Mouse (Mus musculus): ENCODE data around the gene Usp31. TPM values are rescaled to one million over a fixed set of nuclear protein-coding genes. Genes with fewer than 3 reads are reported as not detected.

Gene Usp31
- total RNA-seq (2021) = 1 to 10 TPM; 8.1 to 9.7 TPM

DNA sequence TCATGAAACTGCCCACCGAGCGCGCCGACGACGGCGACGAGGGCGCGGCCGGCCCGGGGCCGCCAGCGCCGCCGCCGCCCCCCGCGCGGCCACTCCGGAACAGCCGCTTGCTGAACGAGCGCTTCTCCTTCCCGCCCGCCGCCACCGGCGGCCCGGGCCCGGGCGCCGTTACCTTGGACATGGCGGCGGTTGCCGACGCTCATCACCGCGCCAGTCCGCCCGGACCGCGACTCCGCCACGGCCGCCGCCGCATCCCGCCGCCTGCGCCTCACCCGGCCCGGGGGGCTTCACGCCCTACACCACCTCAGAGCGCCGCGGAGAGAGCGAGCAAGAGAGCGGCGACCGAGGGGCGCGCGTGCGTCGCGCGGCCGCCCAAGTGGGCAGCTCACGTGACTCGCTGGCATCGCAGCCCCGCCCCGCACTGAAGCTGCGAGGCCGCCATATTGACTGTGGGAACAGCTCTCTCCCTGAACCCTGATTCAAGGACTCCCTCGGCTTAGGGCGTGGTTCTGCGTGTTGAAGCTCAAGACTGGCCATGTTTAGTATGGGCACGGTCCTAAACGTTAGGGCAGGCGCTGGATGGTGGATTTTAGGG is at the start of gene Usp31:
Gene Usp31 (minus strand): TSS at position 181 of the 595 bp plus-strand sequence.
- DNase-seq (ENCODE audit: low spot score) = peak; percentile 91
- intact Hi-C loops (cut with DNase I) = no loop called here

DNA sequence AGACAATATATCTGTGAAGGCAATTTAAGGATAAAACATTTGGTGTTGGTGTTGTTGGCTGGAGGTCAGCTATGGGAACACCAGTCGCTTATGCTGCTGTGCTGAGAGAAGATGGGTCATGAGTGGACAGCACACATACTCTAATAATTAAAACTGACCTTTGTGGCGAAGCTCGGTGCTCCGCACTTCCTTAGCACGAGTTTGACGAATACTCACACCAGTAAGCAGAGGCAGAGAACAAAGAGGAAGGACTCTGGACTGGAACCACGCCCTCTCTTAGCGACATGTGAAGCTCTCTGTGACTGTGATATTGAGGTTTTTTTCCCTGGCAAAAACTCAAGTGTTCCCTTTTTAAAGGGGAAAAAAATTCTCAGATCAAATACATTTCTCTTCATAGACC is 47.7 kb upstream of the Usp31 start:
- DNase-seq (ENCODE audit: low spot score) = no peak
- intact Hi-C loops (cut with DNase I) = no loop called here

DNA sequence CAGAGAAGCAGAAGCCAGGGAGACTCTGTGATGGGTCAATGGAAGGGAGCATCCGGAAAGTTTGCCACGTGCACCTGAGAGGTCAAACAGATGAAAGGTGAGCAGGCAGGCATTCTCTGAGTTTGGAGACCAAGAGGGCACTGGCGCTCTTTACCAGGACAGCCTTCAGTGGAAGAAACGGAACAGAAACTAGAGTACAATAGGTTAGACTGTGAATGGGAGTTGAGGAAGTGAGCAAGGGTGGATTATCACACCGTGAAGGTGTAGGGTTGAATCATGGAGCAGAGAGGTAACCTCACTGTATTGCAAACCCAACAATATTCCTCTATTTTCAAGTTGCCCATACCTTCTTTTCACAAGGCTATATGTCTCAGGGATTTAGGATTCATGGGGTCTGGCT is 43.2 kb upstream of the Usp31 start:
- intact Hi-C loops (cut with DNase I) = no loop called here
- DNase-seq (ENCODE audit: low spot score) = no peak

DNA sequence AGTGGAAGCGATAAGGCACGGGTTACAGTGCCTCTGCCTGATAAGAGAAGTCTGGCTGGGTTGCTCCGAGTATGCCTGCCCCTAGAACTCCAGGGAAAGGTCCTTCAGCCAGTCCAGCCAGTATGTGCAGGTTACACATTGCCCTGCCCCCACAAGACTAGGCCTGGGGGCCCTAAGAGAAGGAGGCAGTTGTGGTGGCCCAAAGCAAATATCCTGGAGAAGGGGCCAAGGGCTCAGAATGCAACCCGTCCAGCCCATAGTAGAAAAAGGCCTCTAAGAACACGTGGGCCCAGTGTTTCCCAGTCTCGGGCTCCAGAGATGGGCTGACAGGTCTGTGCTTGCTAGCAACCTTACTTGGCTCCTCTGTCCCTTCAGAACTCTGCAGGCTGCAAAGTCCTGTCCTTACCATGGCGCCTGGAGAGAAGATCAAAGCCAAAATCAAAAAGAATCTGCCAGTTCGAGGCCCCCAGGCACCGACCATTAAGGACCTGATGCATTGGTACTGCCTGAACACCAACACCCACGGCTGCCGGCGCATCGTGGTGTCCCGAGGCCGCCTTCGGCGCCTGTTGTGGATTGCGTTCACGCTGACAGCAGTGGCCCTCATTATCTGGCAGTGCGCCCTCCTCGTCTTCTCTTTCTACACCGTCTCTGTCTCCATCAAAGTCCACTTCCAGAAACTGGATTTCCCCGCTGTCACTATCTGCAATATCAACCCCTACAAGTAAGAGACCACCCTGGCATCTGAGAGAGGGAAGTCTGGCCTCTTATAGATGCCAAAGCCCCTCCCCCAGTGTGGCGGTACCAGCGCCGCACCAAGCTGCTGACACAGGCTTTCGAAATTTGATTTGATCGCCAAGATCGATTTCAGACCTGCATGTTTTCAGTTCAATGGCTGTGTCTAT is 30.7 kb upstream of the Usp31 start:
- no peak for DNase-seq (ENCODE audit: low spot score)
- intact Hi-C loops (cut with DNase I) = no loop called here

DNA sequence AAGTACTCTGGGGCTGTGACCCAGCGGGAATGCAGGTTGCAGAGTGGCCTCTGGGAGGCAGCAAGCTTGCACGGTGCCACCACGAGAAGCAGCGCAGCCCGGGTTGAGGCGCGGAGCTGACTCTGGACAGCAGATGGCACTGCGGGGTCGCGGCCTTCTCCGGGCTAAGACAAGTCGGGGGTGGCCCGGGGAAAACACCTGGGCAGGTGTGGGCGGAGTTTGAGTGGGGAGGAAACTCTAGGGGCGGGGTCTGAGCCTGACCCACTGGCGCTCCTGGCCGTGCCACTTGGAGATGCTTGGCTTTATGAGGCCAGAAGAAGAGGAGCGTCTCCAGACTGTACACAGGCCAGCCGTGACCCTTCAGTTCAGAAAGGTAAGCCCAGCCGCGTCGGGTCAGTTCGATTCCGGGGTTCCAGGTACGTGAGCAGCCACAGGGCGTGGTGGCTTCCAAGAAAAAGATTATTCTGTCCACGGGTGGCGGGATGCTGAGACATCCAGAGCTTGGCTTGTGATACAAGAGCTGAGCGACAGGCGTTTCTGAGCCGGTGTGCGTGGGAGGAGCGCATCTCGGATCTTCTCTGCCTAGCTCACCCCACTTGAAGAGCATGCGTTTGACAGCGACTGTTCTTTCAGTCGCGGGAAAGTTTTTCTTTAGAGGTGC is 27.2 kb upstream of the Usp31 start, which contains the start of gene Scnn1g:
Gene Scnn1g (plus strand): TSS at position 309 of the 661 bp plus-strand sequence.
- intact Hi-C loops (cut with DNase I) = loop anchor here (1.0 kb wide), 1 partner anchor 230 kb away; no protein-coding TSS in a partner anchor
- DNase-seq (ENCODE audit: low spot score) = peak; percentile 22

DNA sequence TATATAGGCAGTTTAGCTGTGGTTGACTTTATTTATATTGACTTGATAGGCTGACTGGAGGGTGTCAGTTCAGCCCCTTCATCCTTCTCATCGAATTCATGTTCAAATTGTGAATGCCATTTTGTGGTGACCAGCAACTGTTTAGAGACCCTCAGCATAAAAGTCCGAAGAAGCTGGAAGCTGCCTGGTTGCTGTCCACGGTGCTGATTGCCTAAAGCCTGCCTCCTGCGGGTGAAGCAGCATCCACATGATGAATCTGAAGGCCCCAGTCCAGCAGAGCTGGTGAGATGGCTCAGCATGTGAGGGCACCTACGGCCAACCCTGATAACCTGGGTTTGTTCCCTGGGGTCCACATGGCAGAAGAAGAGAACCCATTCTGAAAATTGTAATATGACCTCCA is 23.2 kb upstream of the Usp31 start:
- DNase-seq (ENCODE audit: low spot score) = no peak
- intact Hi-C loops (cut with DNase I) = no loop called here

DNA sequence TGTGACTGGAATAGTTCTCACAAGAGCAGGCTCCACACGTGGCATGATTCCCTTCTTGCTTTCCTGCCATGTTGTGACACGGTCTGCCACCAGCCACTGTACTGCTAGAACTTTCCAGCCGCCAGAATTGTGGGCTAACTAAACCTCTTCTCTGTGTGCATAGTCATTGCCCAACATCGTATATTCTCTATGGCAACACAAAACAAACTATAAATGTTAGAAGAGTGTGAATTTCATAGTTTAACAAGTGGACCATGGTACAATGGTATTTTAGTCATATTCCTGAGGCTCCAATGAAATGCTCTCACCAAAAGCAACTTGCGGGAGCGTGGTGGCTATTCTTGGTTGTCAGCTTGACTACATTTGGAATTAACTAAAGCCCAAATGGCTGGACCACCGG is 10.0 kb upstream of the Usp31 start:
- DNase-seq (ENCODE audit: low spot score) = no peak
- intact Hi-C loops (cut with DNase I) = no loop called here

DNA sequence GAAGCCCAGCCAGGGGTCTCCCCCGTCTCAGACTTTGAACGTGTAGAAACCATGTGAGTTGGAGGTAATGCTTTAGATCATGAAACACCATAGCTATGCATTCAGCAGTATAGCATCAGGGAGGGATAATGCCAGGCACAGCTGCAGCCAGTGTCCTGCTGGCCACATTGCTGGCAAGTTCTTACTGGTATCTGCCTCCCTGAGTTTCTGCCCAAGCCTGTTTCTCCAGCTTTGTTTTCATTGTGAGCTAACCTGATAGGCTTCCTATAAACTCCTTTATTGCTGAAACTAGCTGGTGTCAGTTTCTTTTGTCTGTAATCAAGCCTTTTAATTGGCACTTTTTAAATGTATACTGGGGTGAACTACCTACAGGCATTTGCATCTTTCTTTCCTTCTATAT is 4.1 kb upstream of the Usp31 start:
- no peak for DNase-seq (ENCODE audit: low spot score)
- intact Hi-C loops (cut with DNase I) = no loop called here

DNA sequence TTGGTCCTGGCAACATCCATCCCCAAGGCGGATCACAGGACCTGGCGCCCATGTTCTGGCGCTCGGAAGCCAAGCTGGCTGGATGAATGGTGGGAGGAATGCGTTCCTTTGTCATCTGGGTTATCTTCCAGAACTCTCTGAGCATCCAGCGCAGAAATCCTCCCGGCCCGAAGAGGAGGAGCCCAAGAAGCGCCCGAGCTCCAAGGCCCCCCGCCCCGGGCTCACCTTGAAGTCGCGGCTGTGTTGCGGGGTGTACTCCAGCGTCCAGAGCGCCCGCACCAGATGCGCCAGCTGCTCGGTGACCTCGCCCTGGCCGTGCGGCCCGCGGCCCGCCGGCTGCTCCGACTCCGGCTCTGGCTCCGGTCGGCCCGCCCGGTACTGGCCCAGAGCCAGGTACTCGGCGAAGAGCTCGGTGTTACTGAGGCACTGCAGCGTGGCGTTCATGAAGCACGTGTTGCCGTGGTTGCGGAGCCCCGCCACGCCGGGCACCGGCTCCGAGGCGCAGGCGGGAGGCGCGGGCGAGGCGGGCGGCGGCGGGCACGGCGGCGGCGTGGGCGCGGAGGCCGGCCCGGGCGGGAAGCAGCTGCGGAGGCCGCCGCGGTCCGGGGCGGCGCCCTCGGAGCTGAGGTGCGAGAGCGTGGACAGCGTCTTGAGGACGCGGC is 511 bp downstream of the Usp31 start:
- DNase-seq (ENCODE audit: low spot score) = peak; percentile 7
- intact Hi-C loops (cut with DNase I) = no loop called here

DNA sequence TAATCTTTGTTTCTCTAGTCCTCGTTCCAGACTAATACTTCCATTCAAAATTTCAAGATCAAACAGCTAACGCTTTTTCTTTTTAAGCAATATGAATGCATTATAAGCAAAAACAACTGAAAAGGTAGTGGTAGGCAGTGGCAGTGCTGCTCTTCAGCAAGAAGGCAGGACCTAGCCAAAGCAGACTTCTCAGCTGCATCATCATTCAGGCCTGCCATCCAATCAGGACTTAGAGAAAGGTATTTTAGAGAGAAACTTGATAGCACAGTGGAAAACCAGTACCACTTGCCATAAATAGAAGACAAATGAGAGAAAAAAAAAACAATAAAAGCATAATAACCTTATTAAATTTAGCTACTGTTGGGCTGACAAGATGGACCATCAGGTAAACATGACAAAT is 2.0 kb downstream of the Usp31 start:
- intact Hi-C loops (cut with DNase I) = no loop called here
- no peak for DNase-seq (ENCODE audit: low spot score)

DNA sequence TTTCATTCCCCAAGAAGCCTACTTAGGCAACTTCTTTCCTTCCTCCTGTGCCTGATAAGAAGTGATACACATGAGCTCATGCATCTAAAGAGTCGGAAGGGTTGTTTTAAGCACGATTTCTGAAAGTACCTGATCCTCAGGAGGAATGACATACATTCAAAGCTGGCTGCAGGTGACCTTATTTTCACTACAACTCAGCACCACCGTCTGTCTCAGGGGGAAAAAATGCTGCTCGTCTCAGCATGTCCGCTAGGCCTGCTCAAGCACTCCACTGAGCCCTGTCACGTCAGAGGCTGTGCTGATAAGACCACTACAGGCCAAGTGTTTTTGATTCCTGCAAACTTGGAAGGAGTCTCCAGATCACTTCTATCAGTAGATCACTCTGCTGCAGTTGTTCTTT is 5.1 kb downstream of the Usp31 start:
- intact Hi-C loops (cut with DNase I) = no loop called here
- no peak for DNase-seq (ENCODE audit: low spot score)

DNA sequence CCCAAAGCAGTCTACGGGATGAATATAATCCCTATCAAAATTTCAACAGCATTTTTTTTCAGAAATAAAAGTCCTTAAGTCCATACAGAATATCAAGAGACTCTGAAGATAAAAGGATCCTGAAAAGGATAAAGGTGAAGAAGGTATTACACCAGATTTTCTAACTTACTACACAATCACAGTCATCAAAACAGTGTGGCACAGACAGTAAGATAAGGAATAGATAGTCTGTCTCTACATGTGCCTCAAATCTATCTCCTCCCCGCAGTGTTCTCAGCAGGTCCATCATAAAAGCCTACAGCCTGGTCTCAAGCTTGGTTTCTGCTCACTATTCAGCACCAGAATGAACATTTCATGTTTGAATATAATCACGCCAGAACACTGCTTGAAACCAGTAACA is 6.6 kb downstream of the Usp31 start:
- intact Hi-C loops (cut with DNase I) = no loop called here
- DNase-seq (ENCODE audit: low spot score) = no peak

DNA sequence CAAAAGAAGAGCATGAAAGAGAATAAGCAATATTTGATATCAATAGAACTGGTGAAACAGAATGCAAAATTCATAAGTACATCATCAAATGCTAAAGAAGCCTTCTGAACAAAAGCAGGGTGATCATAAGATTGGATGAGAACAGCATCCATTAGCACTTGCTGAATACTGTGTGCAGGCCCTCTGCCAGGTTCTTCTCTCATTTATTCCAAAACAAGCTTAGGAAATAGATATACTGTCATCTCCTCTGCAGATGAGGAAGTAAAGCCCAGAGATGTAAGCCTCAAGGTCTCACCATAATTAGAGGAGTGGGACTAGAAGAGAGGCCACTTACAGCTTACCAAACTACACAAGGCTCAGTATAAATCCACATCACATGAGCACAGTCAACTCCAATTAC is 7.8 kb downstream of the Usp31 start:
- DNase-seq (ENCODE audit: low spot score) = no peak
- intact Hi-C loops (cut with DNase I) = no loop called here

DNA sequence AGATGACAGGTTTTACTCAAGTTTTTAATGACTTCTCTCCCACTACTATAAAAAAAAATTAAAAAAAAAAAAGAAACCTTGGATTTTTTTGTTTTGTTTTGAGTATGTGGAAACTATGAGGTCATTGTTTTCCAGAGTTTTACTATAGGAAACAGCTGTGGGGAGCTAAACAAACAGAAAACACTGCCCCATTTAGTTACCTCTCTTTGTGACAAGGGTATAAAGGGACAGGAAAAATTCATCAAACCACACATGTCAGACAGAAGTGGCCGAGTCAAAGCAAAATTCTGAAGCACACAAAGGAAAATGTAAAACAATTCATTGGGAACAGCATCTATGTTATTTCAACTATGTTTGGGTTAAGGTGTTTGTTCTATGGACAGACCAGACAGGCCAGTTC is 9.5 kb downstream of the Usp31 start:
- DNase-seq (ENCODE audit: low spot score) = no peak
- intact Hi-C loops (cut with DNase I) = no loop called here

DNA sequence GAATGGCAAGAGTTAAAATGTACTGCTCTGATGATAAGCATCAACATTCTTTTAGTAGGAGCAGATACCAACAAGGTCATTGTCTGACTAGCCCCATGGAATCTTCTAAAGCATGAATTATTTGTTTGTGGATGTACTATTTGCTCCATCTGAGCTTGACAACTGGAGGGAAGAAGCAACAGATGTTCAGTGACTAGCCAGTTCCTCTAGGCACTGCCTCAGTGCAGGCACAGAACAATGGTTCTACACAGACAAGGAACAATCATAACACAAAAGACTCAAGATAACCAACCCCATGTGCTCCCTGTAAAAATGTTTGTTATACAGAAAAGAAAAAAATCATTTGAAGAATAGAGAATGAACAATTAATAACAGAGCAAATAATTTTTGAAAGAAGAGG is 9.9 kb downstream of the Usp31 start:
- DNase-seq (ENCODE audit: low spot score) = no peak
- intact Hi-C loops (cut with DNase I) = no loop called here

DNA sequence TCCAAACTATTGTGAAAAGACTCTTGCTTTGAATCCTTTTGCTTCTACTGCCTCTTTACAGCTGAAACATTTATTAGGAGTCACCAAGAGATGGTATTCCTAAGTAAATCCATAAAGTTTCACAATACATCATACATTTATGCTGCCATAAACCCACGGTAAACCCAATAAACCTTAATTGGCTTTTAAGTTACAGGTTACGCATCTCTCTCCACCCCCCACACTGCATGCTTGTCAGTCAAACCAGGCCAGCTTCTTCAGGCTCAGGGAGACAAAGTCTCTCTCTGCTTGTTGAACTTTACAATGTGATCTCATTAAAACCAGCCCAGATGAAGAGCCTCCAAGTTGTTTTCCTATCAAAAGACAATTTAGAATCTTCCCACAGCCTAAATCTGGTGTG is 15.2 kb downstream of the Usp31 start:
- intact Hi-C loops (cut with DNase I) = no loop called here
- DNase-seq (ENCODE audit: low spot score) = no peak

DNA sequence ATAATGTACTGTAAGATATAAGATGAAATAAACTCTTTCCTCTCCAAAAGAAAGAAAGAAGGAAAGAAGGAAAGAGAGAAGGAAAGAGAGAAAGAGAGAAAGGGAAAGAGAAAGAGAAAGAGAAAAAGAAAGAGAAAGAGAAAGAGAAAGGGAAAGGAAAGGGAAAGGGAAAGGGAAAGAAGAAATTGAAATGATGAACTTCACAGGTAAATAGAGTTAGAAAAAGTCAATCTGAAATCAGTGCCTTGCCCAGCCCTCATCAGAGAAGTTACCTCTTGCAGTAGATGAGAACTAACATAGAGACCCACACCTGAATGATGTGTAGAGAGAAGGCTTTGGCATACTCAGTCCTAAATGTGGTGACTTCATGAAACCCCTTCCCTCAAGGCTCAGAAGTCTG is 17.7 kb downstream of the Usp31 start:
- no peak for DNase-seq (ENCODE audit: low spot score)
- intact Hi-C loops (cut with DNase I) = no loop called here

DNA sequence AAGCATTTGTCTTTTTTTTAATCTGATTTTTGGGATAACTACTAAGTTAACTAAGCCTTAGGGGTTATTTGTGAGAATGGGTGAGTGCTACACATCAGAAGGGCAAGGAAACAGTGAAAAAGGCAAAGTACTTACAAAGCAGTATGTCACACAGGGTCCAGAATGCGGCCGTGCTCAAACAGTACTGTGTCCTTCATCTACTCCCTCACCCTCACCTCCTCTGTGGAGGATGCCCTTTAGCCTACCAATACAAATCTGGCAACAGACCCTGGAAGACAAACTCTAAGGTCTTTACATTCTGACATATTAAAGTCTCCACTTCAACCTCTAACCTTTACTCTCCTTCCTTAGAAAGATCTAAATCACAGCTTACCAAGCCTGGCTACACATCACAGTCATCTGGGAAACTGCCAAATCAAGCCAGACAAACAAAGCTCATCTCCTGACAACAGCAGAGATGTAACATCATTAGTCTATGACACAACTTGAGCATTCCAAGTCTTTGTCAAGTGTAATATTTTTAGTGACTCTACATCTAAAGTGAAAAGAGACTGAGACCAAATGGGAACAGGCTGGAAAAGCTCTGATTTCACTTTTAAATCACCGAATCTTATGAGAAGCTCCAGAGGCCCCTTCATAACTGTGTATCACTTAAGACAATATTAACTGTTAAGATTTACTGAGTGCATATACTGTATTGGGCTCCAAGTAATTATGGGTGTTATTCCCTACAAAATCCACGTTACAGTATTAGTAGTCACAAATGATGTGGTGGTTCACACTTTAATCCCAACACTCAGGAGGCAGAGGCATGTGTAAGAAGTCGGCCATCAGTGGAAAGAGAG is 21.7 kb downstream of the Usp31 start:
- intact Hi-C loops (cut with DNase I) = no loop called here

DNA sequence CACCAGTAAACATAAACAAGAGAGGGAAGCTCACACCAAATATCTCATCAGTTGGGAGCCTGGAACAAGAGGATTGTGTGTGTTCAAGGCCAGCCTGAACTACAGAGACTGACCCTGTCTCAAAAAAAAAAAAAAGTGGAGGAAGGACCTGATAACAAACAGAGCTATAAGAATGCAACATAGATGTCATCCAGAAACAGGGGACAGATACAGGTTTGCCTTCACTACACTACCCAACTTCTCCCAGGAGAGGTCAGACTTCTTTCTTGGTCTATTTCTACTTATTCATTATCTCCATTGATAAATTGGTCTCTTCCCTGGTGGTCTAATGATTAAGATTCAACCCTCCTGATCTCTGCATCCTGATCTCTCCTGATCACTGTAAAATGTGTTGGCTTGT is 25.9 kb downstream of the Usp31 start:
- intact Hi-C loops (cut with DNase I) = no loop called here
- DNase-seq (ENCODE audit: low spot score) = no peak

More for the DNA sequence above, 21.7 kb downstream of the Usp31 start:
- DNase-seq (ENCODE audit: low spot score) = no peak
